ENCODE assay signal across 35 mouse cellular contexts in the genomic region with DNA sequence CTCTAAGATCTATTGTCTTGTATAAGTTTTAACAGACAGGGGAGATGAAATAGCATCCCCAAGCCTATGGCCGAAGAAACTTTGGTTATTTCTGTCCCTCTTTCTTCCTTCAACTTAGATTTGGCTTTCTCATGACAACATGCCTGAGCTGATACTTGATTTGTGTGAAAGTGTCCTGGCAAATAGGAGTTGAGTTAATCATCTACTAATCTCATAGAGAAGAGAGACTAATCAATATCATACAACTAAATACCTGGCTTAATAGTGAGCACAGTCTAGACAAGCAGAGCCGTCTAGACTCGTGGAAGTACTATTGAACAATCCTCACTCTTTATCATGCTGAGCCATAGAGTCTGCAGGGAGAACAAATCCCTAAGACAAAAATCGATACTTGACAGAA.
"Had no signal": no experiment of that assay in that cellular context is flagged by ENCODE, and none has a peak within 500 bp of the region (broad histone marks: within the 10 kb centered on the region; RNA-seq: fewer than 3 reads in every experiment).

No protein-coding gene starts in this region.

- H3K27ac ChIP-seq: heart, embryonic 10.5 days; heart, embryonic 13.5 days; heart, embryonic 15.5 days; hindbrain, embryonic 10.5 days; hindbrain, embryonic 12.5 days; hindbrain, embryonic 13.5 days; hindbrain, embryonic 14.5 days; hindbrain, embryonic 15.5 days; hindbrain, postnatal 0 days; intestine, embryonic 15.5 days; kidney, embryonic 15.5 days; kidney, postnatal 0 days; layer of hippocampus, adult 2 months had no signal

- DNase-seq: heart, postnatal 10 days; heart, postnatal 14 days; heart, postnatal 36 days; heart, postnatal 4 days; kidney, adult 11 months; kidney, adult 18-20 months; kidney, adult 2 months; kidney, adult 8-10 months; kidney, adult 9 months; kidney, postnatal 10 days; kidney, postnatal 14 days; kidney, postnatal 25 days; kidney, postnatal 36 days; kidney, postnatal 4 days; layer of hippocampus, adult 9-11 months; layer of hippocampus, postnatal 36 days had no signal

- H3K27me3 ChIP-seq: heart, embryonic 12.5 days; heart, embryonic 13.5 days; heart, embryonic 15.5 days; hindbrain, embryonic 12.5 days; hindbrain, embryonic 13.5 days; hindbrain, embryonic 15.5 days; intestine, embryonic 15.5 days; kidney, embryonic 15.5 days had no signal

- H3K4me1 ChIP-seq: heart, embryonic 10.5 days; heart, embryonic 12.5 days; heart, embryonic 13.5 days; heart, embryonic 15.5 days; hindbrain, embryonic 10.5 days; hindbrain, embryonic 12.5 days; hindbrain, embryonic 13.5 days; hindbrain, embryonic 15.5 days; intestine, embryonic 15.5 days; kidney, embryonic 15.5 days had no signal

- H3K9ac ChIP-seq: heart, embryonic 12.5 days; heart, embryonic 13.5 days; heart, embryonic 15.5 days; hindbrain, embryonic 12.5 days; hindbrain, embryonic 13.5 days; hindbrain, embryonic 14.5 days; hindbrain, embryonic 15.5 days; intestine, embryonic 15.5 days; kidney, embryonic 15.5 days had no signal

- H3K4me3 ChIP-seq: heart, embryonic 10.5 days; heart, embryonic 12.5 days; heart, embryonic 13.5 days; heart, embryonic 15.5 days; hindbrain, embryonic 10.5 days; hindbrain, embryonic 12.5 days; hindbrain, embryonic 13.5 days; hindbrain, embryonic 15.5 days; intestine, embryonic 15.5 days; kidney, embryonic 15.5 days; layer of hippocampus, adult 2 months had no signal

- H3K4me2 ChIP-seq: heart, embryonic 11.5 days; heart, embryonic 12.5 days; heart, embryonic 13.5 days; heart, embryonic 15.5 days; hindbrain, embryonic 12.5 days; hindbrain, embryonic 13.5 days; hindbrain, embryonic 14.5 days; hindbrain, embryonic 15.5 days; intestine, embryonic 15.5 days; kidney, embryonic 15.5 days had no signal

- H3K36me3 ChIP-seq: heart, embryonic 10.5 days; heart, embryonic 12.5 days; heart, embryonic 13.5 days; heart, embryonic 15.5 days; hindbrain, embryonic 10.5 days; hindbrain, embryonic 12.5 days; hindbrain, embryonic 13.5 days; hindbrain, embryonic 15.5 days; intestine, embryonic 15.5 days; kidney, embryonic 15.5 days had no signal

- H3K9me3 ChIP-seq: heart, embryonic 10.5 days; heart, embryonic 12.5 days; heart, embryonic 13.5 days; heart, embryonic 15.5 days; hindbrain, embryonic 10.5 days; hindbrain, embryonic 12.5 days; hindbrain, embryonic 13.5 days; hindbrain, embryonic 15.5 days; intestine, embryonic 15.5 days; kidney, embryonic 15.5 days had no signal

- ATAC-seq: hindbrain, embryonic 16.5 days; hindbrain, postnatal 0 days; inflammation-experienced regulatory T-cells, adult 6 months; intestine, embryonic 15.5 days; intestine, embryonic 16.5 days; intestine, postnatal 0 days had no signal
